Mouse (Mus musculus): ENCODE measurements around the gene Ptpn5.

DNA sequence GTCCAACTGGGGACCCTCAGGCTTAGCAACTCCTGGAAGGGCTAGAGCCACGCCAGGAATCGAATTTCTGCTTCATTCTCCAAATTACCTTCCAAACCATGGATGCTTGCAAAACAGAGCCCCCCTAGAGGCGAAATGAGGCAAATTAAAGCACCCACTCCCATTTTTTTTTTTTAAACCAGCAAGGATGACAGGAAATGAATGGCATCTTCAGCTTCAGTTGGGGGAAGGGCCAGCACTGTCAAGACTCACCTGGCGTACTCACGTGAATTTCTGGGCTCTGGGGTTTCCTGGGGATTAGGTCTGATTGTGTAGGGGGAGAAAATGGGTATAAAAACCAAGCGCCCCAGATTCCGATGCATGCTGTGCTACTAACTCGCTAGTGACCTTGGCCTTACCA lies 2.2 kb downstream of the Ptpn5 start:
- TF ChIP-seq POLR2A (IDR thresholded peaks at IDR 0.05; ENCODE audit: insufficient read depth, low read depth, low read length): no peak
- TF ChIP-seq CTCF (IDR thresholded peaks at IDR 0.05; ENCODE audit: insufficient read depth, low read depth, low read length): no peak

Measured in olfactory bulb, adult 2 months (tissue).